Mouse (Mus musculus) midbrain, embryonic 11.5 days (tissue): ENCODE results near the gene Tomm70a. TPM values are rescaled to one million over a fixed set of nuclear protein-coding genes. Genes with fewer than 3 reads are reported as not detected.

Experiments
- ATAC-seq: fragments of 200-750 bp; cut with Nextera tagmentation; 2 replicates; pipeline ENCODE4 v1.8.0; 2017; ENCODE audit warnings: moderate TSS enrichment, moderate library complexity; ENCODE audit not compliant: low FRiP score
- DNase-seq: peaks from one replicate; pipeline ENCODE4 v3.0.0; 2015; ENCODE audit warnings: low spot score; ENCODE audit errors: missing footprints
- H3K27ac ChIP-seq: fragments of 300-500 bp; sonication (generic); 2 replicates; pipeline ENCODE4 v1.5.1; 2014; ENCODE audit warnings: low read depth, low read length
- H3K27me3 ChIP-seq: fragments of 300-500 bp; sonication (generic); 2 replicates; pipeline ENCODE4 v1.6.1; 2014; ENCODE audit warnings: mild to moderate bottlenecking, low read length, moderate library complexity, mixed read lengths; ENCODE audit not compliant: control insufficient read depth, insufficient read depth
- H3K36me3 ChIP-seq: fragments of 300-500 bp; sonication (generic); 2 replicates; pipeline ENCODE4 v1.6.1; 2014; ENCODE audit warnings: mild to moderate bottlenecking, low read length, moderate library complexity, mixed read lengths; ENCODE audit not compliant: control insufficient read depth, insufficient read depth
- H3K4me1 ChIP-seq: fragments of 300-500 bp; sonication (generic); 2 replicates; pipeline ENCODE4 v1.6.1; 2014; ENCODE audit warnings: low read length; ENCODE audit not compliant: control insufficient read depth, insufficient read depth
- H3K4me2 ChIP-seq: fragments of 300-500 bp; sonication (generic); 2 replicates; pipeline ENCODE4 v1.6.1; 2014; ENCODE audit warnings: mild to moderate bottlenecking, moderate library complexity
- H3K4me3 ChIP-seq: fragments of 300-500 bp; sonication (generic); 2 replicates; pipeline ENCODE4 v1.5.1; 2014; ENCODE audit warnings: low read depth, low read length
- H3K9ac ChIP-seq: fragments of 300-500 bp; sonication (generic); 2 replicates; pipeline ENCODE4 v1.6.1; 2014; ENCODE audit warnings: low read length
- H3K9me3 ChIP-seq: fragments of 300-500 bp; sonication (generic); 2 replicates; pipeline ENCODE4 v1.6.1; 2016; ENCODE audit warnings: low read length; ENCODE audit not compliant: control insufficient read depth
- WGBS: fragments of 180-500 bp; shearing (Covaris S2); extraction: QIAGEN DNeasy Blood & Tissue Kit; methylation state at CpG from one replicate; pipeline ENCODE4 v1.1.7; 2014; 5-methylcytosine and 5-hydroxymethylcytosine counted together
- polyA plus RNA-seq: library from polyadenylated mRNA; unstranded; fragments of >200 nt; fragmentation: Nextera tagmentation; extraction: Ambion mirVana; gene quantifications from 2 replicates; pipeline ENCODE4 v1.2.1, GENCODE M21; 2014

Gene Tomm70a
- polyA plus RNA-seq, 1 experiment from 2014 or later: 67.9 TPM

DNA sequence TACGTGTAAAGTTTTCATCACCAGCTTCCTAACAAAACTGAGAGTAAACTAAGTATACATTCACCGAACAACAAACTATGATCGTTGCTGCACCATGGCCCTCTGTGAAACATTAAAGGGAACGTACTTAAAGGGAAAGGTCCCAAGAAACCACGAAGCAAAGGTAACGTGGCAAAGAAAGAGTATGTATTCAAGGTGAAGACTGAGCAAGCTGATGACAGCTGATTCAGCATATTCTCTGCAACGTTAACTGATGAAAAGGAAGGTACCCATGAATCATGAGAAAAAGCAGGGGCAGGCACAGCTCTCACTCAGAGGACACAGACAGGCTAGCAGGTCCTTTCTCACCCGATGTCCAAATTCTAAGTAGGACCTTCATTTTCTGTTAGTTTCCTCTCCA is 68.9 kb downstream of the Tomm70a start:
- Histone ChIP-seq H3K4me3 (no peak overlapping the region), H3K27ac (no peak overlapping the region), H3K36me3 (no peaks in the 10 kb centered on the region; the same call in 1 of the 2 replicates), H3K9me3 (no peaks in the 10 kb centered on the region), H3K9ac (no peak overlapping the region), H3K4me1 (no peaks in the 10 kb centered on the region), H3K27me3 (no peaks in the 10 kb centered on the region), H3K4me2 (no peak overlapping the region)
- DNase-seq (no peak), ATAC-seq (no peak)
- WGBS: 96% methylated on average over 8 of the region's 8 CpGs

DNA sequence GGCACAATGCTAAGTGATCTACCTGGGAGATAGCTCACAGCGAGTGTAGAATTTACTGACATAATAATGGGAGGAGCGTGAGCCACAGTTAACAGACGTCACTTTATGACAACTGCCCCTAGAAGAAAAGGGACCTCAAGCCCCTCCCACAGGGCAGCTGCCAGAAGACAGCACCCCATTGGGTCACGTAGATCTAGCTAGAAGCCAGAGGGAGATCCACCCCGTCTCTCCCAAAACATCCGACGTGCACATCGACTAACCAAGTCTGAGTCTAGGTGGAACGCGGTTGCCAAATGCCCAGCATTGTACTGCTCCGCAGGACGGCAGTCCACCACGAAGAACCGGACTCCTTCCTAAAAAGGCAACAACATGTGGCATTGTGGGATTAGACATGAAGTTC is 69.7 kb downstream of the Tomm70a start:
- WGBS: 86% methylated on average over 14 of the region's 14 CpGs
- Histone ChIP-seq H3K4me2 (no peak overlapping the region), H3K27me3 (no peaks in the 10 kb centered on the region), H3K36me3 (no peaks in the 10 kb centered on the region; the same call in 1 of the 2 replicates), H3K4me3 (no peak overlapping the region), H3K4me1 (no peaks in the 10 kb centered on the region), H3K9me3 (no peaks in the 10 kb centered on the region), H3K9ac (no peak overlapping the region), H3K27ac (no peak overlapping the region)
- no peak for DNase-seq
- no peak for ATAC-seq

DNA sequence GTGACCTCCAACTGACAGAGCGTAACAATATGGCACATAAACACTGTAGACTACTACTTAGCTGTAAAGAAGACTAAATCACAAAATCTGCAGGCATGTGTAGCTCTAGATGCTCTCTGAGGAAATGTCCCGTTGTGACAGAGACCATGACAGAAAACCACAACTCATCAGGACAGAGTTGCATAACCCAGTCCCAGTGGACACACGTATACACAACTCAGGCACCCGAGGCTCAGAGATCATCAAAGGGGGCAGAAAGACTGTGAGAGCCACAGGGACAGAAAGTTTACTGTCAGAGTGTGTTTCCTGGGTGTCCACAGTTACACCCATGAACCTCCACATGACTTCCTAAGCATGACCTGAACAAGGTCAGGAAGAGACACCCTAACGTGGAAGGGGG is 75.1 kb downstream of the Tomm70a start:
- Histone ChIP-seq H3K36me3 (no peaks in the 10 kb centered on the region; the same call in 1 of the 2 replicates), H3K4me2 (no peak overlapping the region), H3K27ac (no peak overlapping the region), H3K27me3 (no peaks in the 10 kb centered on the region), H3K9me3 (no peaks in the 10 kb centered on the region), H3K4me1 (no peaks in the 10 kb centered on the region), H3K9ac (no peak overlapping the region), H3K4me3 (no peak overlapping the region)
- no peak for ATAC-seq
- 84% methylated on average over 5 of the region's 5 CpGs for WGBS
- no peak for DNase-seq

DNA sequence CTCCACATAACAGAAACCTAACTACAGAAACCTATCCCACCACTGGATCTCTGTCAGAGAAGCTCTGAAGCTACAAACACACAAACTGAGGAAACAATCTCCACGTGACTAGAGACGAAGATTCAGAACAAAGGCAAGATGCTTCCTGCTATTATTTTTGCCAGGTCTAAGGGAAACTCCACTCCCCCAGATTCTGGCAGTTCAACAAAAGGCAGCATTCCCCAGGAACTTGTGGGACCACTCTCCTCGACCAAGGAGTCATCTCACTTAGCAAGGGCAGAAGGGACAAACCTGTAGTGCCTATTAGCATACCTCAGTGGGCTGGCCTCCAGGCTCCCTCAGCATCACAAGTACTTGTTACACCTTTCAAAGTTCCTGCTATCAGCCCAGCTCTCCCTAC is 75.8 kb downstream of the Tomm70a start:
- Histone ChIP-seq H3K4me2 (no peak overlapping the region), H3K27me3 (no peaks in the 10 kb centered on the region), H3K4me1 (no peaks in the 10 kb centered on the region), H3K27ac (no peak overlapping the region), H3K9ac (no peak overlapping the region), H3K4me3 (no peak overlapping the region), H3K9me3 (no peaks in the 10 kb centered on the region), H3K36me3 (no peaks in the 10 kb centered on the region; the same call in 1 of the 2 replicates)
- 81% methylated on average over 3 of the region's 3 CpGs for WGBS
- ATAC-seq (no peak), DNase-seq (no peak)

Other genes starting within 250 kb of the Tomm70a start
- 9.5 and 11.6 TPM in 2 replicates for gene Tmem45a, start 235.5 kb upstream of the Tomm70a start, polyA plus RNA-seq
- gene Lnp1, start 193.6 kb upstream of the Tomm70a start, polyA plus RNA-seq: not detected in 2 replicates
- gene Tmem45a2, start 50.3 kb upstream of the Tomm70a start, polyA plus RNA-seq: not detected in 2 replicates
- 43.9 and 49.9 TPM in 2 replicates for gene Nit2, start 45.6 kb downstream of the Tomm70a start, polyA plus RNA-seq
- gene Tbc1d23, start 109.8 kb downstream of the Tomm70a start, polyA plus RNA-seq: 23.8 and 24.7 TPM in 2 replicates
- 0.10 TPM in 1 of 2 replicates, not detected in the other for gene Tmem30c, start 171.2 kb downstream of the Tomm70a start, polyA plus RNA-seq
- 6.8 and 9.5 TPM in 2 replicates for gene Filip1l, start 231.4 kb downstream of the Tomm70a start, polyA plus RNA-seq